Mouse (Mus musculus): Measurements from ENCODE around the gene Krt78. TPM values are rescaled to one million over a fixed set of nuclear protein-coding genes. Genes with fewer than 3 reads are reported as not detected.
"Not testable (repeated sequence)": the region's sequence is repeated elsewhere in the genome, so short reads cannot be mapped to it uniquely, and the experiment has no call there.

The Krt78 gene
- 23.6 and 43.1 TPM in 2 replicates for polyA plus RNA-seq (2015; fragmentation: Nextera tagmentation; extraction: Ambion mirVana)

DNA sequence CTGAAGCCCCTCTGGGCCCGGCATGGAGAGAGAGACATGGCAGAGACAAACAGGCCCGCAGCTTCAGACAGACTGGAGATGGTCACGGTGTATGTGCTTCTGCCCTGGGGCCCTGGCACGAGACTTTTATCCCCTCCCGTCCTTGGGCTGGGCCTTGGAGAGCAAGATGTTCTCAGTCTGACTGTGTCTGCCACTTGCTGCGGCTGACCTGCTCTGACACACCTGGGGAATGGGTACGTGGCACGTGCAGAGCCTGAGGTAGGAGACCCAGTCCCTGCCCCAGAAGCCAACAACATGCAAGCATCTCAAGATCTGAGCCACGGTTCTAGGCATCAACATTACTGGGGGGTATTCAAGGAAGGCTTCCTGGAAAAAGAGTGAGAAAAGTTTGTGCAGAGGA is at the start of gene Krt78:
TSS of gene Krt78 (minus strand) at position 101 of the 400 bp plus-strand sequence.
- peak within 1 kb of the TSS; percentile 5; the same call in 1 of the 2 replicates for H3K4me2 ChIP-seq (ENCODE audit: low read depth, low read length)
- WGBS = 86% methylated on average over 9 of the region's 9 CpGs
- H3K27me3 ChIP-seq (ENCODE audit: control insufficient read depth, insufficient read depth, low read length) = no peaks in the 10 kb centered on the region
- H3K9ac ChIP-seq (ENCODE audit: low read length) = 0 out of 2 replicates have a peak within 1 kb of the TSS, but pooled peaks have one; percentile 37
- no peak for ATAC-seq (ENCODE audit: insufficient read depth, low FRiP score)
- no peaks in the 10 kb centered on the region for H3K9me3 ChIP-seq (replicated peaks; ENCODE audit: control insufficient read depth, low read length)
- H3K4me1 ChIP-seq (ENCODE audit: control insufficient read depth, insufficient read depth, low read length) = peaks cover 13% of the 10 kb centered on the region
- H3K4me3 ChIP-seq (replicated peaks; ENCODE audit: low read length) = no peak within 1 kb of the TSS
- peak within 1 kb of the TSS; percentile 93 for H3K27ac ChIP-seq (ENCODE audit: low read length)
- H3K36me3 ChIP-seq (ENCODE audit: control insufficient read depth, insufficient read depth, low read length) = no peaks in the 10 kb centered on the region

GRCm38 (mm10) chr15:102003516-102003915 is 49.4 kb upstream of the Krt78 start:
- Histone ChIP-seq H3K4me3 (replicated peaks; ENCODE audit: low read length) (peak overlapping the region; percentile 57), H3K9me3 (replicated peaks; ENCODE audit: control insufficient read depth, low read length) (no peaks in the 10 kb centered on the region), H3K27me3 (ENCODE audit: control insufficient read depth, insufficient read depth, low read length) (peaks cover 11% of the 10 kb centered on the region), H3K9ac (ENCODE audit: low read length) (peak overlapping the region; percentile 77), H3K4me1 (ENCODE audit: control insufficient read depth, insufficient read depth, low read length) (peaks cover 19% of the 10 kb centered on the region), H3K36me3 (ENCODE audit: control insufficient read depth, insufficient read depth, low read length) (no peaks in the 10 kb centered on the region), H3K4me2 (ENCODE audit: low read depth, low read length) (peak overlapping the region; percentile 53), H3K27ac (ENCODE audit: low read length) (peak overlapping the region; percentile 91)
- no peak for ATAC-seq (ENCODE audit: insufficient read depth, low FRiP score)
- 25% methylated on average over 12 of the region's 12 CpGs for WGBS

- H3K27me3 ChIP-seq (ENCODE audit: control insufficient read depth, insufficient read depth, low read length) = peaks cover 11% of the 10 kb centered on the region
- WGBS = 9% methylated on average over 34 of the region's 34 CpGs
- H3K4me1 ChIP-seq (ENCODE audit: control insufficient read depth, insufficient read depth, low read length) = peaks cover 17% of the 10 kb centered on the region
Measured at GRCm38 (mm10) chr15:102002646-102003488, 48.8 kb upstream of the Krt78 start.

GRCm38 (mm10) chr15:101999676-102000335 is 45.7 kb upstream of the Krt78 start:
- no peaks in the 10 kb centered on the region for H3K9me3 ChIP-seq (replicated peaks; ENCODE audit: control insufficient read depth, low read length)
- H3K27ac ChIP-seq (ENCODE audit: low read length) = no peak overlapping the region
- ATAC-seq (ENCODE audit: insufficient read depth, low FRiP score) = no peak
- no peak overlapping the region for H3K9ac ChIP-seq (ENCODE audit: low read length)
- H3K27me3 ChIP-seq (ENCODE audit: control insufficient read depth, insufficient read depth, low read length) = peaks cover 11% of the 10 kb centered on the region
- 86% methylated on average over 11 of the region's 11 CpGs for WGBS
- no peak overlapping the region for H3K4me2 ChIP-seq (ENCODE audit: low read depth, low read length)
- H3K36me3 ChIP-seq (ENCODE audit: control insufficient read depth, insufficient read depth, low read length) = no peaks in the 10 kb centered on the region
- no peak overlapping the region for H3K4me3 ChIP-seq (replicated peaks; ENCODE audit: low read length)
- no peaks in the 10 kb centered on the region for H3K4me1 ChIP-seq (ENCODE audit: control insufficient read depth, insufficient read depth, low read length)

More at GRCm38 (mm10) chr15:102002646-102003488, 48.8 kb upstream of the Krt78 start:
- Histone ChIP-seq H3K36me3 (ENCODE audit: control insufficient read depth, insufficient read depth, low read length) (no peaks in the 10 kb centered on the region), H3K4me3 (replicated peaks; ENCODE audit: low read length) (peak overlapping the region; percentile 57), H3K9ac (ENCODE audit: low read length) (peak overlapping the region; percentile 77), H3K27ac (ENCODE audit: low read length) (peak overlapping the region; percentile 91), H3K9me3 (replicated peaks; ENCODE audit: control insufficient read depth, low read length) (no peaks in the 10 kb centered on the region), H3K4me2 (ENCODE audit: low read depth, low read length) (peak overlapping the region; percentile 53)
- peak; percentile 77 for ATAC-seq (ENCODE audit: insufficient read depth, low FRiP score)

DNA sequence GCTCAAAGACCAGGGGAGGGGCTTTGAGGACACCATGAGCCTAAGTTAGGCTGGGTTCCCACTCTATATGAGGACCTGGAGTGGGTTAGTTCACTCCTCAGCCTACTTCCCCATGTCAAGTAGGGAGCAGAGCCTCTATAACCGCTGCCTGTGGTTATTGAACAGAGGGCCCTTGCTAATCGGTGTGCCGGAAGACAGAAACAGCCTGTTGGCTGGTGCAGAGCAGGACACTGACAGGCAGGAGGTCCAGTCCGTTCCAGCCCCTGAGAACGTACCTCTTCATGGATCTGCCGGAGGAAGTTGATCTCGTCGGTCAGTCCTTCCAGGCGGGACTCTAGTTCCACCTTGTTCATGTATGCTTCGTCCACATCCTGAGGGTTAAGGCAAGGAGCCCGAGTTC is 45.1 kb upstream of the Krt78 start:
- peaks cover 11% of the 10 kb centered on the region for H3K27me3 ChIP-seq (ENCODE audit: control insufficient read depth, insufficient read depth, low read length)

DNA sequence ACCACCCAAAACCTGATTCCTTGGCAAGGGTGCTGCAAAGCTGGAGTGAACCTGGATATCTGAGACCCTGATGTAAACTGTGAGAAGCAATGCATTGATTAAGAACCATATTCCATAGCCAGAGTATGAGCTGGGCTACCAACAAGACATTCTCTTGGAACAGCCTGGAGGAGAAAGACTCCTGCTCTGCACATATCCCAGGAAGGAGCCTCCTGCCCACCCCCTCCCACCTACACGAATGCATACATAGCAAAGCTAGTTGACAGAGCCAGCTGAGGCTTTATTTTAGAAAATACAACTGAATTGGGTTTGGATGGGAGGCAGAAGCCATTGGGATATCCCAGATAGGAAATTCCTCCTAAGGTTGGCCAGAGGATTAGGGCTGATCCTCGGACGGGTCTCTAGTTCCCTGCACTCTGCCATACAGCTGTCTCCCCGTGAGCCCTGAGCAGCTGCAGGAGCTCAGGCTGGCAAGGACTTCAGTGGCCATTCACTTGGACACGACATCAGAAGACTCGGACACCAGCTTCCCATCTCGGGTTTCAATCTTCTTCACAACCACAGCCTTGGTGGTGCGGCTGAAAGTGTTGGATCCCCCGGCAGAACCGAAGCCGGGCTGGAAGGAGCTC is 42.5 kb upstream of the Krt78 start:
- not testable (repeated sequence) for H3K9ac ChIP-seq (ENCODE audit: low read length); ATAC-seq (ENCODE audit: insufficient read depth, low FRiP score); H3K4me2 ChIP-seq (ENCODE audit: low read depth, low read length); H3K36me3 ChIP-seq (ENCODE audit: control insufficient read depth, insufficient read depth, low read length); H3K9me3 ChIP-seq (replicated peaks; ENCODE audit: control insufficient read depth, low read length); H3K4me1 ChIP-seq (ENCODE audit: control insufficient read depth, insufficient read depth, low read length); H3K27me3 ChIP-seq (ENCODE audit: control insufficient read depth, insufficient read depth, low read length); H3K4me3 ChIP-seq (replicated peaks; ENCODE audit: low read length)
- 81% methylated on average over 11 of the region's 11 CpGs for WGBS
- peak overlapping the region; percentile 72 for H3K27ac ChIP-seq (ENCODE audit: low read length)

More for the DNA sequence above, 45.1 kb upstream of the Krt78 start:
- no peaks in the 10 kb centered on the region for H3K4me1 ChIP-seq (ENCODE audit: control insufficient read depth, insufficient read depth, low read length)
- H3K36me3 ChIP-seq (ENCODE audit: control insufficient read depth, insufficient read depth, low read length) = no peaks in the 10 kb centered on the region
- H3K4me3 ChIP-seq (replicated peaks; ENCODE audit: low read length) = no peak overlapping the region
- no peaks in the 10 kb centered on the region for H3K9me3 ChIP-seq (replicated peaks; ENCODE audit: control insufficient read depth, low read length)
- WGBS = 87% methylated on average over 11 of the region's 11 CpGs
- no peak overlapping the region for H3K9ac ChIP-seq (ENCODE audit: low read length)
- H3K27ac ChIP-seq (ENCODE audit: low read length) = no peak overlapping the region
- H3K4me2 ChIP-seq (ENCODE audit: low read depth, low read length) = no peak overlapping the region
- ATAC-seq (ENCODE audit: insufficient read depth, low FRiP score) = no peak

DNA sequence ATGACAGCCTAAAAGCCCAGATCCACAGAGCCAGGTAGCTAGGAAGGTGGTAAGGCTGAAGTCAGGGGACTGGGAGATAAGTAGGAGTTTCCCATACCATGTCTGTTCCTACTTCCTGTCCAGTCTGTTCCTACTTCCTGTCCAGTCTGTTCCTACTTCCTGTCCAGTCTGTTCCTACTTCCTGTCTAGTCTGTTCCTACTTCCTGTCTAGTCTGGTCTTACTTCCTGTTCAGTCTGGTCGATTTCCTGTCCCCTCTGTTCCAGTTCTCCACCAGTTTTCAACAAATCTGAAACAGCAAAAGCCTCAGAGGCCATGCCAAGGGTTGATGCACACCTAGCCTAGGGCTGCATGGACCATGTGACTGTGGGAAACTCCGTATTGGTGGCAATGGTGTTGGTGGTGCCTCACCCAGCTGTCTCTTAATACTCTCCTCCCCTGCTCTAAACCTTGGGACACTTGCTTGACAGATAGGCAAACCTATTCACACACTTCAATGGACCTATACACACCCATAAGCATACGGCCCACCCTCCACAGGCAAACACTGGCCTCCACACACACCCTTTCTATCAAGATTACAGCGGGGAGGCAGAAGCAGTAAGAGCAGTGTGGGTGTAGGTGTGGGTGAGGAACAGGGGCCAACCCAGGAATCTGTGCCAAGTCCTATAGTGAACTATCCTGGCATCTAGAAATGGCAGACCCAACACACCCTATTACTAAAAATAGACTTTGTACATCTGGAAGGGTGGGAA is 41.6 kb upstream of the Krt78 start:
- no peaks in the 10 kb centered on the region for H3K9me3 ChIP-seq (replicated peaks; ENCODE audit: control insufficient read depth, low read length)
- ATAC-seq (ENCODE audit: insufficient read depth, low FRiP score) = peak; percentile 88
- H3K4me1 ChIP-seq (ENCODE audit: control insufficient read depth, insufficient read depth, low read length) = no peaks in the 10 kb centered on the region
- H3K4me3 ChIP-seq (replicated peaks; ENCODE audit: low read length) = no peak overlapping the region
- 66% methylated on average over 4 of the region's 4 CpGs for WGBS
- no peak overlapping the region for H3K9ac ChIP-seq (ENCODE audit: low read length)
- peak overlapping the region; percentile 72 for H3K27ac ChIP-seq (ENCODE audit: low read length)
- no peaks in the 10 kb centered on the region for H3K36me3 ChIP-seq (ENCODE audit: control insufficient read depth, insufficient read depth, low read length)
- H3K27me3 ChIP-seq (ENCODE audit: control insufficient read depth, insufficient read depth, low read length) = no peaks in the 10 kb centered on the region
- no peak overlapping the region for H3K4me2 ChIP-seq (ENCODE audit: low read depth, low read length)

- ATAC-seq (ENCODE audit: insufficient read depth, low FRiP score) = peak; percentile 74; the same call in 1 of the 2 replicates
Measured at GRCm38 (mm10) chr15:101994365-101994764, 40.3 kb upstream of the Krt78 start.

More at GRCm38 (mm10) chr15:101994365-101994764, 40.3 kb upstream of the Krt78 start:
- Histone ChIP-seq H3K4me2 (ENCODE audit: low read depth, low read length) (no peak overlapping the region), H3K4me1 (ENCODE audit: control insufficient read depth, insufficient read depth, low read length) (no peaks in the 10 kb centered on the region), H3K4me3 (replicated peaks; ENCODE audit: low read length) (no peak overlapping the region), H3K36me3 (ENCODE audit: control insufficient read depth, insufficient read depth, low read length) (no peaks in the 10 kb centered on the region), H3K27ac (ENCODE audit: low read length) (peak overlapping the region; percentile 72; the same call in 1 of the 2 replicates), H3K9ac (ENCODE audit: low read length) (no peak overlapping the region), H3K9me3 (replicated peaks; ENCODE audit: control insufficient read depth, low read length) (no peaks in the 10 kb centered on the region), H3K27me3 (ENCODE audit: control insufficient read depth, insufficient read depth, low read length) (no peaks in the 10 kb centered on the region)
- 60% methylated on average over 6 of the region's 6 CpGs for WGBS
